Mouse (Mus musculus) embryonic fibroblast, embryonic 13.5 days (primary cell): ENCODE results near the gene Mtfr2.

Source experiments
- CTCF ChIP-seq: IDR thresholded peaks from 2 replicates; pipeline ENCODE4 v1.5.1; 2011; ENCODE audit warnings: mild to moderate bottlenecking, control low read depth, low read length, moderate library complexity, borderline replicate concordance; ENCODE audit not compliant: insufficient read depth
- POLR2A ChIP-seq: IDR thresholded peaks from 2 replicates; pipeline ENCODE4 v1.6.1; 2011; ENCODE audit warnings: low read depth, mild to moderate bottlenecking, control low read depth, low read length, moderate library complexity

- TF ChIP-seq CTCF (no peak), POLR2A (no peak)
These were observed 1.3 kb downstream of the Mtfr2 start for GRCm38 (mm10) chr10:20348894-20349293.
